Mouse (Mus musculus) spleen, embryonic (tissue): ENCODE data around the gene Arhgef28.

Experiments used
- CTCF ChIA-PET: fragments of 350-600 bp; sonication (Branson Sonifier 250); formaldehyde crosslinking; loops from one replicate; lab custom pipeline; 2022; lab: Charles Lee

Gene Arhgef28

DNA sequence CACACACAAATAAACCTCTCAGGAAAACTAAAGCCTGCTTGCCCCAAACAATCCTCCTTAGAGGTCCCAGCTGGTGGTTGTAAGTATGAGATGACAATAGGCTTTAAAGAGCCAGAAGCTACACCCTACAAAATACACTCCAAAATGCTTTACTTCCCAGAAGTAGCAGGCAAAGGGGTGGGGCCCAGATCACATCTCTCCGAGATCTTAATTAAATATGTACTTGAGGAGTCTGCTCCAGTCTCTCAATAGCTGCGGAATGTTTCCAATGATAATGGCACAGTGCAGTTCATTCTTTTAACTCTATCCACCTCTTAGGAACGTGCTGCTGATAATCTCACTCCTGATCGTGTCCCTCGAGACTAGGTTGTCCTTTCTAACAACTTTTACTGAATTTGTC, 240.2 kb downstream of the Arhgef28 start:
- CTCF ChIA-PET = no interaction called here

DNA sequence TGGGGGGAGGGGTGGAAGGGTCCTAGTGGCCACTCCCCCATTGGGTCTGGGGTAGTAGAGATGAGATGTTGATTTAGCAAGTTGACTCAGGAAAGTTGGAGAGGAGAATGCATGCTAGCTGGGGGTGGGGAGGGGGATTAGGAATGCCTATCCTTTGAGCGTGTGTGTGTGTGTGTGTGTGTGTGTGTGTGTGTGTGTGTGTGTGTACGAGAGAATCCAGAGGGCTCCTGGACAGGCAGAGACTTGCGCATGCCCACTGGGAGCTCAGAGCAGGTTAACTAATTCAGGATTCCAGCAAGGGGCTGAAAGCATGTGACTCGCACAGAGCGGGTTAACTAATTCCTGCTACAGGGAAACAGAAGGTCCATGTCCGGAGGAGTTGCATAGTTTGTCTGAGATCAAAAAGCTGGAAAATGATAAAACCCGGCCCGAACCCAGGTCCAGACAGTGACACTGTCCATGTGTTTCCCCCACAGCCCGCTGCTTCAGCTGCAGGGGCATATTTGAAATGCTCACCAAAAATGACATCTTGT, 241.3 kb downstream of the Arhgef28 start:
- CTCF ChIA-PET = interaction anchor here (0.7 to 0.9 kb wide), 2 partner anchors 26 to 29 kb away, joined by 4 to 25 read pairs; no protein-coding TSS in a partner anchor

DNA sequence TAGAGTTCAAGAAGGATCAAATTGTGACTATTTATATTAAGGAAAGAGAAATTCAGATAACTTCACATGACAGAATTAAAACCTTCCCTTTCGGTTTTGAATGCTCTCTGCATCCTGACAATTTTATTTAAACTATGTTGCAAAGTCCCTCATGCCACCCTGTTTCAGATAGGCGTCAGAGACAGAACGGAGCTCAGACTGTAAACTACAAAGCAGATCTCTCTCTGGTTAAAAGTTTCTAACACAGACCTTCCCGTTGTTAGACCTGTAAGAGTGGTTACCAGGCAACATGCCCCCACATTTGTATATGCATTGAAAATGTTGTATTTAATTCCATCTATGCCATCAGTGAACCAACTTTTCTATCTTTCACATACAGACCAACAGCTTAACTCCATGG, 246.1 kb downstream of the Arhgef28 start:
- CTCF ChIA-PET = no interaction called here

DNA sequence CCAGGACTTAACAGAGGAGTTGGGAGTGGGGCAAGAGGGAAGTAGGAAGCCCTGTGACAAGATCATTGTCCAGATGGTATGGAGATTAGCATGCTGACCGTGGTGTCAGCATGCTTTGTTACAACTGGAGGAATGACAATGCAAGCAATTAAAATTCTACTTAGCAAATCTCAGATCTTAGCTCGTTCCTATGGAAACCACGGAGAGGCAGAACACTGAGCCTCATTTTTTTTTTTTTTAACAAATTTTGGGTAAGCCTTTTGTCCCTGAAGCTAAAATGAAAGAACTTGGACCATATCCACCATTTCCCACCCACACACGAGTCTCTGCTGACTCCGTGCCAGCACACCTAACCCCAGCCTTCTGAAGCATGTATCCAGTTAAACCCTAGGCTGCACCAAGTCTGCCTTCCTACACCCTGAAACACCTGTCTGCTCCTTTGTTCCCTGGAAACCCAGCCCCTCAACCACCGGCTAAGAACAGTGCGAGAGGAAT, 246.8 kb downstream of the Arhgef28 start:
- CTCF ChIA-PET = no interaction called here

DNA sequence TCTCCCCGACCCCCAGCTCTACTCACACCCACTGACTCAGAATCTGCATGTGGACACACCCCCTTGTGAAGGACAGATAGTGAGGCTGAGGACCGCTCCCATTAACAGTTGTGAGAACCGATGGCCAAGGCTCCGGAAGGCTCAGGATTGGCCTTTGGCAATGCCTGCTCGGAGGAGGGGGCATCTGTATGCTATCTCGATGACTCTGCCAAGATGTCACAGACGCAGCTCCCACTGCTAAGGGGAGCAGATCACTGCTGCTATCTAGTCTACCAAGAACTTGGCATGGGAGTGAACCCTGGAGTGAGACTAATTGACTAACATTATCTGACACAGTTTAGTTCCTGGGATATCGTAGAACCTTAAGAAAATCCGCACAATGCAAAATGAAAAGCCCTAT, 250.5 kb downstream of the Arhgef28 start:
- CTCF ChIA-PET = no interaction called here

DNA sequence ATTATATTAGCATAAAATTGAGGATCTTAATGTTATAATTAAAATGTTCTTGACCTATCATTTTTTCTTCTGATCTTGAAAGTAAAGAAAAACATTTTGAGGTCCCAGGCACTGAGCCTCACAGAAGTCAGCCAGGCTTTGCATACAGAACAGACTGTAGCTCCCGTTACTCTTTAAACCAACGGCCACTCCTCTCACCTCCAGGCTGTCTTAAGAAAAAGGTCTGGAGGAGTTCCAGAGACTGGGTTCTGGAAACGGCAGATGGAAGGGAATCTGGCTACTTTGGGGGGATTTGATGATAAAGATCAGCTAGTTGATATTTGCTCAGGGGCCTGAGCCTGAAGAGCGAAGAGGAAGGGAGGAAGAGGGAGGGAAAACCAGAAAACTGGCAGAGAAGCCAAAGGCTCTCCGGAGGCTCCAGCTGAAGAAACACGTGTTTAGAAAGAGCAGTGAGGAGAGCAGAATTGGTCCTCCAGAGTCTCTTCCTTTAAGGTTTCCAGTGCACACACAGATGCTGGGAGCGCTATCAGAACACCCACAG, 251.2 kb downstream of the Arhgef28 start:
- CTCF ChIA-PET = interaction anchor here (0.7 kb wide), 1 partner anchor 721 kb away, joined by 21 read pairs; no protein-coding TSS in a partner anchor

DNA sequence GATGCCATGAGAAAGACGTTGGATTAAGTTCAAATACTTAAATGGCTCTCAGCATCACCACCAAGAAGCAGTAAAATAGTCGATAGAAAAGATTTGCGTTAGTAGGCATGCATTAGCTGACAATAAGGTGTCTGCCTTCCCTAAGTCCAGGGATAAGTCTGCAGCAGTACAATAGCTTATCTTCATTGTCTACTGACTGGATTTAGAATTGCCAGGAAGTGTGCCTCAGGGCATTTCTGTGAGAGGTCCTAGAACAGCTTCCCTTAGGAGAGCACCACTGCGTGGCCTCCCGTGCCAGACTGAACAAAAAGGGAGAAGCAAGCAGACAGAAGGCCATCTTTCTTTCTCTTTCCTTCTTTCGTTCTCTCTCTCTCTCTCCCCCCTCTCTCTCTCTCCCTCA, 252.2 kb downstream of the Arhgef28 start:
- CTCF ChIA-PET = interaction anchor here (0.7 kb wide), 1 partner anchor 720 kb away, joined by 21 read pairs; no protein-coding TSS in a partner anchor

DNA sequence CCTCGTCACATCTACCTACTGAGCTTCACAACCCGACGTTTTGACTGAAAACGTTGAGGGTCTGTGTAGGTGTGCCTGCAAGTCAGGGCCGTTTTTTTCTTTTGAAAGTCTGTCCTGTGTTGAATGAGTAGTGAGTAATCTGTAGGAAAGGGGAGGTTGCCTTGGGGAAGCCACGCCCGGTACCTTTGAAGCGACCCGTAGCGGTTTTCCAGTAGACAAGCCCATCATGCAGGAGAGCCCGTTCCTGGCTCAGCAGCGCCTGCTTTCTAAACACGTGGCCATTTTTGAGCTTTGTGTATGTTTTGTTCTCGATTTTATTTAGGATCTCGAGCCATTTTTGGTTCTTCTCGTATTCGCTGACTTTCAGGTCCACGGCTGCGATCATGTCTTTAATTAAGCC, 252.7 kb downstream of the Arhgef28 start:
- CTCF ChIA-PET = no interaction called here

DNA sequence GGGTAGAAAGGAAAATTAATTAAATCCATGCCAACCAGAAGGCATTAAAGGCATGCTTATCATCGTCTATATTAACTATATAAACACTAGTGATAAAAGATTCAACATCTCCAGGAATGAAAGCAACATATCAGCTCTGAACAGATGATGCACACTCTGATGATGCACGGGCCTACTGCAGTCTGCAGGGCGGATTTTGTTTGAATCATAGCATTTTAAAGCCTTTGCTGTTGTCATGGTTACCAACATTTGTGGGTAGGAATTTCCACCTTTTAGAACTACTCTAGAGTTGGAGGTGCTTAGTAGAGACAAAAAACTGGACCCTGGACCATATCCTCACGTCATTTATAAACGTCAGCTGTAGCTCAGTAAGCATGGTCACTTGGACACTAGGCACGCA, 257.4 kb downstream of the Arhgef28 start:
- CTCF ChIA-PET = no interaction called here

DNA sequence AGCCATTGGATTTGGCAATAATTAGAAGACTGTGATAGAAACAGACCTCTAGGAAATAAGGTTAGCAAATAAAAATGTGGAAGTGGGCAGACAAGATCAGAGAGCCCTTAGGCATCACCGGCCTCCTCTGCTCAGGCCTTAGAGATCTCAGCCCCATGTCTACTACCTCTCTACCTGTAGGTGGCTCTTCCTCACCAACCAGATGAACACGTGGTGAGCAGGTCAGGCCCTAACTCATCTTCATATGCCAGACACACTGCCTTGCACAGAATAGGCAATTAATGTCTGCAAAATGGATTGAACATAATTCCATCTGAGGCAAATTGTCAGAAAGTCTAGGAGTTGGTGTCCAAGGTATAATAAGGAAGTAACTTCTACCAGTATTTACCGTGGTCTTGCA, 258.6 kb downstream of the Arhgef28 start:
- CTCF ChIA-PET = no interaction called here

DNA sequence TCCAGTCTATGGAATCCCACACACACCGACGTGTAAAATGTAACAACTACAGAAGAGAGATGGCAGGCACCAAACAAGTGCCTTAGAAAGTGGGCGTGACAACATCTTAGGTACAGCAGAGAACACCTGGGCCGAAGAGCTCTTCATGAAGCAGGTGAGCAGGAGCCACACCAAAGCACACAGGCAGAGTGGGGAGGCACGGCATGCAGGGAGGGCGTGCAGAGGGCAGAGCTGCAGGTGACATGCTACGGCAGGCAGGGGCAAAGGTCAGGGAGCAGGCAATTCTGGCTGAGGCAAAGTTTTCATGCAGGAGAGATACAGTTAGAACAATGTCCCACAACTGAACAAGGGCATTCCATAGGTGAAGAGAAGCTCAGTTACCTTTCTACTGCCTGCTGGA, 259.8 kb downstream of the Arhgef28 start:
- CTCF ChIA-PET = no interaction called here

DNA sequence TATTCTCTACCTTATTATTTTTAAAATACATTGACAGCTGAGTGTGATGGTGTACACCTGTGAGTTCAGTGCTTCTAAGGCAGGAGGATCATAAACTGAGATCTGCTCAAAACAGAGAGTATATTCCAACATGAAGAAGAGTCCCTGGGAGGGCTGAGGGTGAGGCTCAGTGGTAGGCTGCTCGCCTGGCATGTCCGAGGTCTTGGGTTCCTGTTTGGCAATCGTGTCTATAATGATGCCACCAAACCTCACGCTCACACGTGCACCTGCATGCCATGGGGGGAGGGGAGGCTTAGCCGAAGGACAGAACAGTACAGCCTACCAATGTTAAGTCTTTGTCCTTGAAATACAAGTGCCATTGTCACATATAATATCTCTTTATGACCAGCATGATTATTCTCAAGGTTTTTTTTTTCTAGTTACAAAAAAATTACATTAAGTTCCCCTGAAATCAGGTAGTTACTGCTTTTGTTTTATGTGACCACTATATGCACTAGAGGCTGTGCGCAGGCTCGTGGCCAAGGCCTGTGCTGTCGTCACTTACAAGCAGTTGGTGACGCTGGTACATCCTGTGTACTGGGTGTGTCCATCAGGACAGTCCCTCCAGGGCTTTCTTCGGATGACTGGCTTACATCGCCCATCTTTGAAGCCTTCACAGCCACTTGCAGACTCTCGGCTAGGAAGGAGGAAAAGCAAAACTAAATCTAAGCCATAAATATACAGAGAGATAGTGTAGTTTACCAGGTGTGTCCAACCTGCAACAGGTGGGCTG, 264.1 kb downstream of the Arhgef28 start:
- CTCF ChIA-PET = interaction anchor here (0.7 to 2.5 kb wide), 3 partner anchors 702 to 726 kb away, joined by 4 to 14 read pairs (median 9); partner anchors contain the start of gene Enc1

DNA sequence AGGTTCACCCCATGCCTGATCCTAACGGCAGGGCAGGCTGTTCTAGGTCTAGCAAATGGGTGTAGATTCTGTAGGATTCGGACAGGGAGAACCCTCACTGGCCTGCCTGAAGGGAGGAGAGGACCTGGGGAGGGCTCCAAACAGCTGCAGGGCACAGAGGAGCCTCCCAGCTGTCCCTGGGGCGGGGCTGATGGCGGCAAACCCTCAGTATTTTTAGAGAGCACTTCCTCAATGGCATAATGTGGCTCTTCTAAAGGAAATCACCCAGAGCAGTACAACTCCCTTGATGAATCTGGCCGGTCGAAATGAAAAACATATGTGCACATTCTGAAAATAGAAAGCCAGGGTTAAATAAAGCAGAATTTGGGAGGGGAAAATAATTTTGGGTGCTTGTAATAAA, 265.1 kb downstream of the Arhgef28 start:
- CTCF ChIA-PET = interaction anchor here (0.7 to 2.5 kb wide), 3 partner anchors 701 to 725 kb away, joined by 4 to 14 read pairs (median 9); partner anchors contain the start of gene Enc1

DNA sequence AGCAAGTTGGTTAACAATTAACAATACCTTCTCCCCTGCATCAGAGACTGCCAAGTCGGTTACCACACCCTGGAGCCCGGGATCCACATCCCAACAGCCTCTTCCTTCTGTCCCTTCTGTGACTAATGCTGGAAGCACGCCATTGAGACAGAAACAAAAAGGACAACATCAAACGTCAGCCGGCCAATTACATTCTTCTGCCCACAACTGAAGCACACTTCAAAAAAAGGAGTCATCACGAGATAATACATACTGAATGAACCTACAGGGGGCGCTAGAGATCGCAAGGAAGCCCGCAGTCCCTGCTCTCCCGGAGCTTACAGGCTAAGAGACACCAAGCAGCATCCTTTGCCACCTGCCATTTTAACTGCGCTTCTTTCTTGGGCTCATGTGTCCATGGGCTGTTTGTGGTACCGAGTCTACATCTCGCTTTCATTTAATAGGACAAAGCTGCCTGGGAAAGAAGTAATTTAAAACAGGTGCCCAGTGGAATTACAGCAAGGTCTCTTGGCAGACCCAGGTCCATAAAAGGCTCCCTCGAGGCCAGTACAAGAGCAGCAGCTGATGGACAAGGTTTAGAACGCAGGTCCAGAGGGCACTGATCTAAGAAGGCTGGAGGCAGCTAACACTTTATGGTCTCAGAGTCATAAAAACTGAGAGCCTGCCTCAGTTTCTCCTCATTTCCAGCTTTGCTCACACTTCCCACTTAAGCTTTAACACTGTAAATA, 266.6 kb downstream of the Arhgef28 start:
- CTCF ChIA-PET = interaction anchor here (1.0 to 2.5 kb wide), 4 partner anchors 25 to 705 kb away, joined by 4 to 18 read pairs (median 8); partner anchors contain the start of gene Enc1

DNA sequence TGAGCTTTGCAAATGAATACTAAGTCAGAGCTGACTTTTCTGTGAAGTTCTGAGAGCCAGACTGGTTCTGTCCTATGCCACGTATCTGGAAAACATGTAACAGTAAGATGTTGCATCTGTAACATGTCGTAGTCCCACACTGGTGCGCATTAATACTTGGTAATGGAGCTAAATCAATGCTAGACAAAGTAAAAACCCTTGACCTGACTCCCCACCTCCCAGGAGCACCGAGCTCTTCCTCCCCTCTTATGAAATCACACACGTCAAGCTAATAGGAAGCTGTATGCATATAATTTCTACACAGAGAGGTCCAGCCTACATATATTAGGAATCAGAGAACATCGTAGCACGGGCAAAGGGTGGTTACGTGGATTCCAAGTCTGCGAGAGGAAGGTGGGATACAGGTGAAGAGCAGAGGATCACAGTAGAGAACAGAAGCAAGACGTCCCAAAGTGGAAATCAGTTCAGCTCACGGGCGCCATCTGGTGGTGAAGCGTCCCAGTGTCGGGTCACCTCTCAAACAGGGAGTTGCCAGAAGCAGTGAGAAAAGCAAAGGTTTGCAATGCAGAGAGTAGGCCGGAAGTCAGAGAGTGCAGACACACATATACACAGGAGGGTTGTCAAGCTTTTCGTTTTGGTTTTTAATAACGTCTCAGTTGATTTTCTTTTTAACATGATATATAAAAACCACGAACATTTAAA, 267.5 kb downstream of the Arhgef28 start:
- CTCF ChIA-PET = interaction anchor here (0.6 to 2.1 kb wide), 5 partner anchors 12 to 805 kb away, joined by 3 to 18 read pairs (median 7); no protein-coding TSS in a partner anchor

DNA sequence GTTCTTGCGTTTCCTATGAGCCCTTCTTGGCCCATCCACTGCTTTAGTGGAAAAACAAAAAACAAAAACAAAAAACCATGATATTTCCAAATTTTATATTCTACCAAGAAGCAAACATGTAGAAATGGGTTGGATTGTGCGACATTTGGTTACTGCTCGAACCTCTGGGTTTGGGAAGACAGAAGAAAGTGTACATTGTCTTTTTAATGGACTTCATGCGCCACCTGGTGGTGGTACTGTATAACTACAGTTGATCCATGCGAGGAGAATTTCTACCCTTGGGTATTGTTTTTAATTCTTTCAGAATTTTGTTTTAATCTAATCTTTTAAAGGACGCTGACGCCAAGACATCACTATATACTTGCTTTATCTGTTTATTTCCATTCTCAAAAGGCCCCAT, 268.3 kb downstream of the Arhgef28 start:
- CTCF ChIA-PET = interaction anchor here (2.1 kb wide), 1 partner anchor 703 kb away, joined by 18 read pairs; no protein-coding TSS in a partner anchor

DNA sequence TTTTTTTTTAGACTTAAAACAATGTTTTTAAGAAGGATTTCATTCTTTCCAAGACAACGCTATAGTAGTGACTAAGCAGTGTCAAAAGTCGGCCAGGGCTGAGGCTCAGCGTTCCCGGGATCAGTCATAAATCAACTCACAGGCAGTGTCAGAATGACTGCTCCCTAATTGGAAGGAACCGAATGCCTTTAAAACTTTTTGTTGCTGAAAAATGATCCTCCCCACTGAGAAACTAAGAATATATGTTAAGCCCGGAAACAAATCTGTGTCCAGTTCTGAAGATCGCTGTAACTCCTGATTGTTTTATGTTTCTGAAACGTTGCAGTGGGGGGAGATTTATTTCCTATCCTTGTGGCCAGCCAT, 278.1 kb downstream of the Arhgef28 start:
- CTCF ChIA-PET = interaction anchor here (0.6 kb wide), 1 partner anchor 17 kb away, joined by 3 read pairs; no protein-coding TSS in a partner anchor

DNA sequence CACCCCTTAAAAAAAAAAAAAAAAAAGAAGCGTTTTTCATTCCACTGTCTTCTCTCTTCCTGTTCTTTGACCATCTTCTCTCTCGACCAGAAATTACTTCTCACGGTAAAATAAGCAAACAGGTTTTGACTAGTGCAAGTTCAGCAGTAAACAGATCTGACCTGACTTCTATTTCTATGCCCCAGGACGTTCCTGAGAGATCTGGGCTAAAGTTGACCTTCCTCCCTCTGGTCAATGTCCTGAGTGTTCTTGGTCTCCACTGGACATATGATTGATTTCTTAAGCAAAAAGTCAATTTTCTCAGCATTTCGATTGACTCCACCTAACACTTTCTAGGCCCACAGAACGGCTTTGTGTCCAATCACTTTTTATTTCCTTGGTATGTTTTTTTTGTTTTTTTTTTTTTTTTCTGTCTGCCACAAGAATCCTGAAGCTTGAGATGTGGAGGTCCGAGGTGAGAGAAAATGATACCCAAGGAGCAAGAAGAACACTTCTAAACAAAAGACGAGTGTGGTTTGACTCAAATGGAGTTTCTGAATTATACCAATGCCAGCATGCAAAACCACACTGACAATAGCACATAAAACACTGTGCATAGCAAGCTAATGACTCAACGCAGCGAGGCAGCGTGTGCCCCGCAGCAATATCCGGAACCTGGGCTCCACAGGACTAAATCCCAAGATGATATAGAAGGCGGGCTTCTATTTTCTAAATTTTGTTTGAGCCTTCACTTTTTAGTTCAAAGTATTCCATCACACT, 278.7 kb downstream of the Arhgef28 start:
- CTCF ChIA-PET = interaction anchor here (0.6 to 1.1 kb wide), 2 partner anchors 11 to 16 kb away, joined by 3 read pairs; no protein-coding TSS in a partner anchor

DNA sequence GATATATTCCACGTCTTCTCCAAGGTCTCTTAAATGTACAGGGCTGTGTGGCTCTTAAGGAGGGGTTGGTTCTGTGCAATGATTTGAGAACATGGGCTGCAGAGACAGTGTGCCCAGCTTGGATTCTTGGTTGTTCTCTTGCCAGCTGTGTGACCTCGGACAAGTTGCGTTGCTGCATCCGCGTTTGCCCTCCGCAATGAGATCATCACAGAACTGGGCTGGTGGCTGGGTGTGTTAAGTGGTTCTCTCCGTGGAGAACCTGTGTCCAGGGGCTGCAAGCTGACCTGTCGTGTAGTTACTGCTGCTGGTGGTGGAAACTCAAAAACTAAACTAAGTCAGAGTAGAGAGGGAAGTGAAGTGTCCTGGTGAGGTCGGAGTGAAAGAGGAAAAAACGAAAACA, 279.9 kb downstream of the Arhgef28 start:
- CTCF ChIA-PET = interaction anchor here (1.1 kb wide), 1 partner anchor 12 kb away, joined by 3 read pairs; no protein-coding TSS in a partner anchor

DNA sequence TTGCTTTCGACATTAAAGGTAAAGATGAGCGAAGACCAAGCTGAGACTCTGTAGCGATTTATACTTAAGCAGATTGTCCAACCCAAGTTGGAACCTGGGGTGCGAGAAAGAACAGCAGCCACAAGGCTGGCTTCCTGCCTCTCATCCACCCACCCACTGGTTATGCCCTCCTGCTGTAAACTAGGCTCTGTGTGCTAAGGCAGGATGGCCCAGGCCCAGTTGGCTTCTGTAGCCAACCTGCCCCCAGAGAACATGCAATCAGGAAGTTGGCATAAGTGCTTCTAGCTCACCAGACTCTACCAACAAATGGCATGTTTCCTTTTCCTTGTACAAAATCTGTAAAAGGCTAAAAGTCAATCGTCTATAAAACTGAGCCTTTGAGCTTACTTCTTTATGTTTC, 283.2 kb downstream of the Arhgef28 start:
- CTCF ChIA-PET = interaction anchor here (0.5 kb wide), 1 partner anchor 54 kb away, joined by 5 read pairs; no protein-coding TSS in a partner anchor
